Mouse (Mus musculus) telencephalon, adult 2 months (tissue): Measurements from ENCODE around the gene Casp7.

ENCODE experiments used
- DNase-seq: peaks from one replicate; pipeline ENCODE4 v3.0.0-alpha.2; 2011; ENCODE audit warnings: low read depth, low spot score

Gene Casp7

GRCm38 (mm10) chr19:56424606-56425395, 27.9 kb downstream of the Casp7 start:
- no peak for DNase-seq

- DNase-seq, result no peak
Observed at GRCm38 (mm10) chr19:56425492-56425891, 28.6 kb downstream of the Casp7 start.

DNA sequence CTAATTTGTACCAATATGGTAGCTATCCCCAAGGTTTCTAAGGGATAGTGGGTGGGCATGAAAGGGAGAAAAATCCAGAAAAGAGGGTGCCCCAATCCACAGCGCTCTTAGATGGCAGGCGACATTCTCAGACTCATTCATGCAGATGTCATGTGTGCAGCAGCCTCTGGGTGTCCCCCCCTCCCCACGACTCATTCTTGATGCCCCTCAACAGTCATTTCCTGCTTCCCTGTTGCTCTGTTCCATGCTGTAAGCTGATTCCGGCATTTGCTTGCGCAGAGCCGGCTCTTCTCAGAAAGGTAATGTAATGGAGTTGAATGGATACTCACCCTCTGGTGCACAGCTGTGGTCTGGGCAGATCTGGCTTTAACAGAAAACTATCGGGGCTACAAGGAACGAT, 33.4 kb downstream of the Casp7 start:
- DNase-seq, result no peak

DNA sequence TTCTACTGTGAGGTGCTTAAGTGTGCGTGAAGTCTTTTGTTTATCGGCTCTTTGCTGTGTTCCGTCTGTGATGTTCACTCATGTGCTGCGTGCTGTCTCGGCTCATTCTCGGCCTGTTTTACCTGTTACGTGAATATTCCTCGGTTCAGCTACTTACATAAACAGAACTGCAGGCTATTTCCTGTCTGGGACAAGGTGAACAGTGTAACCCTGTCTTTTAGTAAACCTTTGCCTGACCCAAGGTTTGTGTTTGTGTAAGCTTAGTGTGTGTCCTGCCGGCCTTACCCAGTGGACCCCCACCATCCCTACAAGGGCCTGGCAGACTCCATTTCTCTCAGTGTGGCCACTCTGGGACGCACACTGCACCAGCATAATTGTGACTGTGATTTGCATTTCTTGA, 35.8 kb downstream of the Casp7 start:
- DNase-seq, result no peak

- DNase-seq, result no peak
Observed at GRCm38 (mm10) chr19:56433581-56433980, 36.7 kb downstream of the Casp7 start.

GRCm38 (mm10) chr19:56436380-56436779, 39.5 kb downstream of the Casp7 start:
- DNase-seq, result no peak

DNA sequence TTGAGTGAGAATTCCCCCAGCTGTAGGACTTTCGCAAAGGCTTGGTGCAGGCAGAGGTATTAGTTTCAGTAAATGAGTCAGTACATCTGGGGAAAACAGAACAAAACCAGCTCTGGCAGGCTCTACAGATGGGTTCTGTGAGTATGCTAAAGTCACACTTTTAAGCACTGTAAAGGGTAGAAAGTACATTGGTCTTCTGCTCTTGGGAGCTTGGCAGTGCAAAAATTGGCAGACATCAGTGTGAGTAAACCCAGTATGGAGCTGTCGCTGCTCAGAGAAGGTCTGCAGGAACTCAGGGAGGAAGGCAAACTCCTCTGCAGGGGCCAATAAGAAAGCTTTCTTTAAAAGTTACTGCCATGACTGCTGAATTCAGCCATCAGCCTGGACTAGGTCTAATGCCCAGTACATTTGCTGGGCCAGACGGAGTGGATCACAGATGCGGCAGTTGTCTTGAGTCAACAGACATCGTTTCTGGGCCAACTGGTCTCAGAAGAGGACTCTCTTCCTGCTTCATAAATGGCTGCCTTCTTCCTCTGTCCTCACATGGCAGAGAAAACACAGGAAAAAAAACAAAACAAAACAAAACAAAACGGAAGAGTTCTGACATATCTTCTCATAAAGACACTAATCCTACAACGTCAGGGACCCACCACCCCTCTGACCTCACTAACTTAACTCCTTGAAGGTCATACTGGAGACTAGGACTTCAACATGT, 41.6 kb downstream of the Casp7 start:
- no peak for DNase-seq

DNA sequence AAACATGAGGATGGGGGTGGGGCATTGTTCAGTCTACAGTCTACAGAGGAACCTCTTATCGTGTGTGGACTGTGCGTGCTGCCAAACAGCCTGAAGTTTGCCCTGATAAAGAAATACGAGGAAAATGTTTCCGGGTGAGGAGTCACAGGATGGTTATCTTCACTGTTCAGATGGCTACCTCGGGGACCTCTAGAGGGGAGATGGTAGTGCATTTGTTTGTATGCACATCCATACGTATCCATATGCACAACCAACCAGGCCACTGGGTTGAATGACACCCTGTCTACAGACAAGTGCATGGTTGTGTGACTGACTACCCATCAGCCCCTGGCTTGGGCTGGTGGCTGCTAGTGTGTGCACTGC, 42.1 kb downstream of the Casp7 start:
- DNase-seq, result no peak

DNA sequence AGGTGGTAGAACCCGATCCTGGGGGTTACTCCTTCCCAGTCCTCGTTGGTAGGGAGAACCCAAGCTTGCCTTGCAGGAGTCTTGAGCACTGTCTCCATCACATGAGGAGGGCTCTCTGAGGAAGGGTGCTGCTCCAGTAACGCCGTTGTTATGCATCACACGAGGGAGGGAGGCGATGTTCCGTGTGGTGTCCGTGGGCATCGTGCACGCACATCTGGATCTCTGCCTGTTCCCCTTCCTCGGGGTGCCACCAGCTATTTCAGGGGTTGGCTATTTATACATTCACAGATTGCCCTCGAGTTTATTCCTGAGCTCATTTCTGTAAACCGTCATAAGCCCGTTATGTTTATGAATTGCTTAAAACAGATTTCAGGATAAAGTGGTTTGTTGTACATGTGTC, 46.5 kb downstream of the Casp7 start:
- DNase-seq, result no peak

- no peak for DNase-seq
Observed at GRCm38 (mm10) chr19:56448784-56449183, 51.9 kb downstream of the Casp7 start.

DNA sequence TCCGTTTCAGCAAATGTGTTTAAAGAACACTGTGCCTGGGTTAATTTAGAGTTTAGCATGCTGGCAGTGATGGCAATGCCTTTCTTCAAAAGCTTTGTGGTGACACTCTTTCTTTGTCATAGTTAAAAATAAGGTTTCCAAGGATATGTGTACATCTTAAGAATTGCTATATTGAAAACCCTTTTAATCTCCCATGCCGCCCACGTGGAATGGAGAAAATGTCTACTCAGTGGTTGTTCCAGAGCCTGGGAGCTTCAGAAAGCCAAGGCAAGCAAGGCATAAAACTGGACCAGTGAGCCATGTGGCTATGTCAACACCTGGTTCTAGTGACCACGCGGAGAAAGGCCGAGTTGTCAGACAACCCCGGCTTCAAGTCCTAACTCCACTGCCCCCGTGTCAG, 52.6 kb downstream of the Casp7 start:
- no peak for DNase-seq

GRCm38 (mm10) chr19:56450892-56451291, 54.0 kb downstream of the Casp7 start:
- DNase-seq, result peak; percentile 57

DNA sequence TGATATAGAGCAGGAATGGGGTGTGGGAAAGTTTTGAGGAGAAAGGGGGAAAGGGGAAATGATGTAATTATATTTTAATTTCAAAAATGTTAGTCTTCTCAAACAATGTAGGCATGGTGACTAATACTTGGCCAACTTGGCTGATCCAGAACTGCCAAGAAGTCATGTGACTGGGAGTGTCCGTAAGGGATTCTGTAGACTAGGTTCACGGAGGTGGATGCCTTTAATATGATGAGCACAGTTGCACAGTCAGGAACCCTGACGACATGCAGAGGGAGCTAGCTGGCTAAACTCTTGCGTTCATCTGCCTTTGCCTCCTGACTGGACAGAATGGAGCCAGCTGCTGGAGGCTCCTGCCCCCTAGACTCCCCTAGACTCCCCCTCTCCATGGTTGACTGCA, 54.9 kb downstream of the Casp7 start:
- DNase-seq, result peak; percentile 23

DNA sequence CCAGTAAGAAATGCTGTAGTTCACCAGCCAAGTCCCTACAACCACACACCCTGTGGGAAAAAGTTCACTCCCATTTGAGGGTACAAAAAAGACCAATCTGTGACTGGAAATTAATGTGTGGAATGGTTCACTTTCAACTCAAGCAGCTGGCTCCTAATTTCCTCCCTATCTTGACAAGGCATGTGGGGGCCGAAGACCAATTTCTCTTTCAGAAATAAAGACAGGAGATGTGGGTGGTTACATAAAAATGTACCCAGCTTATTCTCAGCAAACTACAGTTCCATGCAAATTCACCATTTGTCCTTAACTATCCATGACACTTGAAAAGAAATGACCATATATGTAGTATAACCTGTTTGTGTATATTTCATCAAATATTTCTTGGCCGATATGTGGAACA, 55.5 kb downstream of the Casp7 start:
- peak; percentile 57 for DNase-seq

DNA sequence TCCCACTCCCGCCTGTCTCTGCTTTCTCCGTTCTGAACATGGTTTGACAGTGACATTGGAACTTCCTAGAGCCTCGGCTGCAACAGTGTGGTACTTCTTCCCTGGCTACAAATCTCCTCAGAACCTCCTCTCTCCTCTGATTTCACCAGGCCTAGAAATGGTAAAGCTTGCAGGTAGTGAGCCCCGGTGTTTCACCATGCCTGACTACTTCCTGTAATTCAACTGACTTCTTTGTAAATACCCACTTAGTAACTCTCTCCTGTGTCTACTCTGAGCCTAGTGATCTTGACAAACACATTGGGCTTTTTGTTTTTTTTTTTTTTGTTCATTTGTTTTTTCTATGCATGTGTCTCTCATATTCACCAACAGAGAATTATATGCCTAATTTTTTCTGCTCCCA, 57.9 kb downstream of the Casp7 start:
- DNase-seq, result no peak

- DNase-seq, result no peak
Observed at GRCm38 (mm10) chr19:56455369-56455768, 58.4 kb downstream of the Casp7 start.

GRCm38 (mm10) chr19:56457569-56457968, 60.6 kb downstream of the Casp7 start:
- DNase-seq, result no peak

DNA sequence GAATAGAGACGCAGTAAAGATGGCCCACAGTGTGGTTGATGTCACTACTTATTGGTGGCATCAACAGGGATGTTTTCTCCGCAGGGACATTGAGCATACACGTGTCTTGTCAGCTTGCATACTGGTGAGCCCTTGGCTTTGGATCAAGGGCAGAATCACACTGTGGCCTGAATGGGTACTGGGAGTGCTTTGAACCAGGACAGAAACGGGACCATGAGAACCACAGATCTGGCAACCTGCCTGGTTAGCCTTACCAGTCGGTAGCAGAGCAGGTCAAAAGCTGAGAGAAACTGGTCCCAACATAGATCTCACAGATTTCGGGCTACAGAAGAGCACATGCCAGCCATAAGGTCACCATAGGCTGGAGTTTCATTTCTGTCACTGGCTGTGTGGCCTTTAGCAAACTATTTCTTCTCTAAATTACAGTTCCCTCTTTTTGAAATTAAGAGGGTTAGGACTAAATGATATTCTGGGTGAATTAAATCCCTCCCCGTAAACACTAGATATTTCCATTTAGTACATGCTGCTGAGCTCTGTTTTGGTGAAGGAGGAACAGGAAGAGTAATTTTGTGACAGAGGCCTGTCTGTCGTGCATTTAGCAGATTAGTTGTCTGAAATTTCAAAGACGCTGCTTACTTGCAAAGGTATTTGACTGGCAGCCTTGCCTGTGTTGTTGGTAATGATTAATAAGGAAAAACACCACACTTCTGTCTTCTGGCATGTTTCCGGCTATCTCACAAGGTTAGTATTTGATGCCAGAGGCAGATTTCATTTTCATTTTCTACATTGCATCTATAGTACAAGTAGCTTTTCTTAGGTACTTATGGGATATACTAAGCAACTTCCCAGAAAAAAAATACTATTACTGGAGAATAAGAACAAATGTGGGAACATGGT, 62.5 kb downstream of the Casp7 start:
- no peak for DNase-seq

GRCm38 (mm10) chr19:56460241-56460640, 63.3 kb downstream of the Casp7 start:
- no peak for DNase-seq

- DNase-seq, result no peak
Observed at GRCm38 (mm10) chr19:56461522-56462101, 64.7 kb downstream of the Casp7 start, which contains the start of gene Plekhs1. Gene Plekhs1, plus strand, starts transcription at chr19:56461640.

- DNase-seq, result no peak
Observed at GRCm38 (mm10) chr19:56462786-56463185, 65.9 kb downstream of the Casp7 start.

DNA sequence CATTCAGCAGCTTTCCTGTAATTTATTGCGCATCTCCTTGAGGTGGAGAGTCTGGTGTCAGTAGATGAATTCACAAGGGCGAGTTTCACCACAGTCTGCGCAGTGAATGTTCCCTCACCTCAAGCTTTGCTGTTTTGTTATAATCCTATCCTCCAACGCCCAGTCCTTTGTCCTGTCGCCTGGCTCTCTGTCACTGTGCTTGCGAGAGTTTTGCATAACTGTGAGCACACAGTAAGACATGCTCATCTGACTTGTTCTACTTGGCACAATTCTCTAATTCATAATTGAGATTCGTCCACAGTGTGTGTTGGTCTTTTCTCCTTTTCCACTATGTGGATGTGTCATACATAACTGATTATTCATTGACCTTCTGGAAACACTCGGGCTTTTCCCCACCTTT, 69.6 kb downstream of the Casp7 start:
- no peak for DNase-seq
